Mouse (Mus musculus): ENCODE data around the gene Avp. TPM values are rescaled to one million over a fixed set of nuclear protein-coding genes. Genes with fewer than 3 reads are reported as not detected.
A peak's percentile ranks its signal among the peaks of the same experiment; 100 is the strongest.

The Avp gene
- polyA plus RNA-seq, 1 experiment, result not detected

DNA sequence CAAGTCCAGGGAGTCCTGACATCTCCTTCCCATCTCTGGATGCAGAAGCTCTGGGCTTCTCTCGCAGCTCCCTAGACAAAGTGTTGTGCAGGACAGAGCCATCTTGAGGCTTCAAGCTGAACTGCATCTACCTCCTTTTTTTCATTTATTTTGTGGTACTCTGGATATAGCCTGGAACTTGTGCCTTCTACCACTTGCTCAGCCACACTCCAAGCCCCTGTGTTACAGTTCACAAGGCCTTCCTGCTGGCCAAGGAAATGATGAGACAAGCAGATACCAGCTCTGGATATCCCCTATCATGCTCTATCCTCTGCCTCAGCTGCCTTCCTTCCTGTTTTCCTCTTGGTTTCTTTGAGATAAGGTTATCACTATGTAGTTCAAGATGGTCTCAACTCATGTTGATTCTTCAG is 15.3 kb upstream of the Avp start:
- Histone ChIP-seq H3K27ac (ENCODE audit: insufficient read depth, low read length) (no peak overlapping the region), H3K4me1 (ENCODE audit: control insufficient read depth, insufficient read depth, low read length) (no peaks in the 10 kb centered on the region), H3K4me3 (replicated peaks; ENCODE audit: insufficient read depth, low read depth, low read length) (no peak overlapping the region), H3K27me3 (ENCODE audit: control insufficient read depth, insufficient read depth, low read length) (no peaks in the 10 kb centered on the region)
- 10% methylated on average over 1 of the region's 1 CpGs for WGBS
- DNase-seq, result peak in 1 of 2 experiments; percentile 39
- TF ChIP-seq POLR2A (IDR thresholded peaks at IDR 0.05; ENCODE audit: borderline replicate concordance, insufficient read depth, low read length), result no peak
- peak; percentile 63; the same call in 1 of the 2 replicates for TF ChIP-seq CTCF (IDR thresholded peaks at IDR 0.05; ENCODE audit: borderline replicate concordance, insufficient read depth, low read depth, low read length)

DNA sequence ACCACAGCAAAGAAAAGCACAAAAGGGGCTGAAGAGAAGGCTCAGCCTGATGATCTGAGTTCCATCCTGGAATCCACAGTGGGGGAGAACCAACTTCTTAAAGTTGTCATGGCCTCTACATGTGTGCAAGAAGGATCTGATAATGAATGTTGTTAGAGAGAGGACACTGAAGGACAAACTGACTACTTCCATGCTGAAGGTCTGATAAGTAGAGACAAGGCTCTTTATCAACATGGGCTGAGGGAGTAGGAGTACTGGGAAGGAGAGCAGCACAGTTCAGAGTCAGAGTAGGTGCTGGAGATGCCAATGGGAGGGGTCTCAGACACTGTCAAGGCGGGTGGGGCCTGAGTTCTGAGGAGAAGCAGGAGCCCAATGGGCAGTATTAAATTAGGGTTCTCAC is 13.2 kb upstream of the Avp start:
- no peak overlapping the region for H3K4me3 ChIP-seq (replicated peaks; ENCODE audit: insufficient read depth, low read depth, low read length)
- 93% methylated on average over 1 of the region's 1 CpGs for WGBS
- no peak for DNase-seq
- TF ChIP-seq POLR2A (IDR thresholded peaks at IDR 0.05; ENCODE audit: borderline replicate concordance, insufficient read depth, low read length) (no peak), CTCF (IDR thresholded peaks at IDR 0.05; ENCODE audit: borderline replicate concordance, insufficient read depth, low read depth, low read length) (no peak)
- no peaks in the 10 kb centered on the region for H3K4me1 ChIP-seq (ENCODE audit: control insufficient read depth, insufficient read depth, low read length)
- H3K27me3 ChIP-seq (ENCODE audit: control insufficient read depth, insufficient read depth, low read length), result no peaks in the 10 kb centered on the region
- no peak overlapping the region for H3K27ac ChIP-seq (ENCODE audit: insufficient read depth, low read length)

DNA sequence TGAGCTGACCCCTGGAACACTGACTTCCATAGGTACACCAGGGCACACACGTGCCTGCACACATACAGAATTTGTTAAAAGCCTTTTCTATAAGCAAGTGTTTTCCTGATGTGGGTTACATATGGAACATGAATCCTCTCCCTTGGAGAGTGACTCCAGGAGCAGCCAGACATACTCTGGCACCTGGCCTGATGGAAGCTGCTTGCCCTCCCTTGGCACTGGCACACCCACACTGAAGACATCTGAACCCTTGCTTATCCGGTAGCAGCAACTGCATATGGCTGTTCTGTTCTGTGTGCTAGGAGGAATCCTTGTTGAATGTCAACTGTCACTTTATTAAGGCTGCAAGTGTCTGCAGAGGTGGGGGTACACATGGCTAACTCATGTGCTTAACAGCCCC is 8.7 kb upstream of the Avp start:
- WGBS, result 66% methylated on average over 2 of the region's 2 CpGs
- H3K4me1 ChIP-seq (ENCODE audit: control insufficient read depth, insufficient read depth, low read length), result no peaks in the 10 kb centered on the region
- H3K27me3 ChIP-seq (ENCODE audit: control insufficient read depth, insufficient read depth, low read length), result no peaks in the 10 kb centered on the region
- H3K27ac ChIP-seq (ENCODE audit: insufficient read depth, low read length), result no peak overlapping the region
- no peak for DNase-seq
- H3K4me3 ChIP-seq (replicated peaks; ENCODE audit: insufficient read depth, low read depth, low read length), result no peak overlapping the region
- no peak for TF ChIP-seq POLR2A (IDR thresholded peaks at IDR 0.05; ENCODE audit: borderline replicate concordance, insufficient read depth, low read length)
- TF ChIP-seq CTCF (IDR thresholded peaks at IDR 0.05; ENCODE audit: borderline replicate concordance, insufficient read depth, low read depth, low read length), result no peak

DNA sequence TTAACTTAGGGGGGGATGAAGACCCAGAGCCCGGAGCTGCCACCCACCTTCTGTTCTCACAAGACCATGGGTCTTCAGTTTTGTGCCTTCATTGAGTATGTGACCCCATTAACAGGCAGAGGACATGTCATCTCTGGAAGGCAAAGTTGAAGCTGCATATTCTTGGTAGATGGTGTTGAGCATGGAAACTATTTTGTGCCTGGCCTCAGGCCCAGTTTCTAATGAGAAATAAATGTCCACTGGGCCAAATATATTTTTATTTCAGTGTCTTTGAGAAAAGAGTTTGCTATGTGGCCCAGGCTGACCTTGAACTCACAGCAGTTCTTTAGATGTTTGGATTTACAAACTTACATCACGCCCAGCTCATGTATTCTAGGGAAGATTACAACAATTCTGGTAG is 7.4 kb upstream of the Avp start:
- Histone ChIP-seq H3K4me1 (ENCODE audit: control insufficient read depth, insufficient read depth, low read length) (no peaks in the 10 kb centered on the region), H3K4me3 (replicated peaks; ENCODE audit: insufficient read depth, low read depth, low read length) (no peak overlapping the region), H3K27me3 (ENCODE audit: control insufficient read depth, insufficient read depth, low read length) (no peaks in the 10 kb centered on the region), H3K27ac (ENCODE audit: insufficient read depth, low read length) (no peak overlapping the region)
- TF ChIP-seq POLR2A (IDR thresholded peaks at IDR 0.05; ENCODE audit: borderline replicate concordance, insufficient read depth, low read length) (no peak), CTCF (IDR thresholded peaks at IDR 0.05; ENCODE audit: borderline replicate concordance, insufficient read depth, low read depth, low read length) (no peak)
- WGBS, result 96% methylated on average over 2 of the region's 2 CpGs
- no peak for DNase-seq

DNA sequence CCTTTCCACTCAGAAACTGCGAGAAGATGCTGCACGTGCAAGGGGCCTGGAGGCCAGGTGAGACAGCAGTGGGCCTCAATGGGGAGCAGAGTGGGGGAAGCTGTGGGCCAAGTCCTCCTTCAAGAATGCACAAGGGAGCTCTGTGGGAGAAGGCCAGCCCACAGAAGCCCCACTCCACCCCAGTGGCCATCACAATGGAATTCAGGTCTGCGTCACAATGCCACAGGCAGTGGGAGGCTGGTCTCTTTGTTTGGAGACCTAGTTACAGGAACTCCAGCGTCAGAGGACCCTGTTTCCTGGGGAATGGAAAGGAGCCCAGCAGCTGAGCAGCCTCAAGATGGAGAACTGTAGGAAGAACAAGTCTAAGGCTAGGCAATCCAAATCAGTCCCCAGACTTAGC is 6.8 kb upstream of the Avp start:
- TF ChIP-seq POLR2A (IDR thresholded peaks at IDR 0.05; ENCODE audit: borderline replicate concordance, insufficient read depth, low read length) (no peak), CTCF (IDR thresholded peaks at IDR 0.05; ENCODE audit: borderline replicate concordance, insufficient read depth, low read depth, low read length) (no peak)
- H3K27ac ChIP-seq (ENCODE audit: insufficient read depth, low read length), result no peak overlapping the region
- H3K4me3 ChIP-seq (replicated peaks; ENCODE audit: insufficient read depth, low read depth, low read length), result no peak overlapping the region
- 27% methylated on average over 4 of the region's 4 CpGs for WGBS
- no peaks in the 10 kb centered on the region for H3K4me1 ChIP-seq (ENCODE audit: control insufficient read depth, insufficient read depth, low read length)
- no peaks in the 10 kb centered on the region for H3K27me3 ChIP-seq (ENCODE audit: control insufficient read depth, insufficient read depth, low read length)
- DNase-seq, result no peak

DNA sequence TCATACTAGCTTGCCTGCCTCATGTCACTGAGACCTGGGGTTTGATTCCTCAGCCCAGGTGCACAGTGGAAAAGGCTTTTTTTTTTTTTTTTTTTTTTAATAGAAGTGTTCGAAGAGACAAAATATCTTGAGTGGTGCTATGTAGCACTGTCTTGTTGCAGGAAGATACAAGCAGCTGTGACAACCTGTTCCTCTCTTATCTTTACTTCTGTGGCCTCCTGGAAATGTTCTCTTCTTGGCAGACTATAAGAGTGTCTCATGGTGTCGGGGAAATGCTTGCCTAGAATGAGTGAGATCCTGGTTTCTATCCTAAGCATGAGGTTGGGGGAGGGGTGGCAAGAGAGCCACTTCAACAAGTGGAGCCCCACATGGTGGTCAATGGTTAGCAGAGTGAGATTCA is 6.0 kb upstream of the Avp start:
- H3K27ac ChIP-seq (ENCODE audit: insufficient read depth, low read length), result no peak overlapping the region
- no peaks in the 10 kb centered on the region for H3K4me1 ChIP-seq (ENCODE audit: control insufficient read depth, insufficient read depth, low read length)
- no peak overlapping the region for H3K4me3 ChIP-seq (replicated peaks; ENCODE audit: insufficient read depth, low read depth, low read length)
- no peaks in the 10 kb centered on the region for H3K27me3 ChIP-seq (ENCODE audit: control insufficient read depth, insufficient read depth, low read length)
- no peak for DNase-seq
- TF ChIP-seq CTCF (IDR thresholded peaks at IDR 0.05; ENCODE audit: borderline replicate concordance, insufficient read depth, low read depth, low read length) (no peak), POLR2A (IDR thresholded peaks at IDR 0.05; ENCODE audit: borderline replicate concordance, insufficient read depth, low read length) (no peak)
- 76% methylated on average over 2 of the region's 2 CpGs for WGBS

DNA sequence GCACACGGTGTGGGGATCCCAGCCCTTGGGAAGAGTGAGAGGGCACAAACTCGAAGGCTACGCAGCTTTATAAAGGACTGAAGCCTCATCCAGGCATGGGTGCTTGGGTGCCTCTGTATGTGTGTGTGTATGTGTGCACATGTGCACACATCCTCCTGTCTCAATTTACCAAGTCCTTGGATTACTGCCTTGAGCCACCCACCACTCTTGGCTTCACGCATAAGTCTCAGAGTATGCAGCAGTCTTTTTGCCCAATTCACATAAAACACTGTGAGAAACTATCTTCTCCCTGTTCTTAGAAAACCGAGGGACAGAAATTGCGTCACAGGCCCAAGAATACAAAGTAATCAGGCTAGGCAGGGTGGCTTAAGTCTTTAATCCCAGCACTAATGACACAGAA is 3.7 kb upstream of the Avp start:
- H3K4me1 ChIP-seq (ENCODE audit: control insufficient read depth, insufficient read depth, low read length), result peaks cover 3% of the 10 kb centered on the region; the same call in 1 of the 2 replicates
- no peak for DNase-seq
- no peak overlapping the region for H3K27ac ChIP-seq (ENCODE audit: insufficient read depth, low read length)
- H3K27me3 ChIP-seq (ENCODE audit: control insufficient read depth, insufficient read depth, low read length), result no peaks in the 10 kb centered on the region
- 87% methylated on average over 6 of the region's 6 CpGs for WGBS
- no peak overlapping the region for H3K4me3 ChIP-seq (replicated peaks; ENCODE audit: insufficient read depth, low read depth, low read length)
- TF ChIP-seq CTCF (IDR thresholded peaks at IDR 0.05; ENCODE audit: borderline replicate concordance, insufficient read depth, low read depth, low read length) (no peak), POLR2A (IDR thresholded peaks at IDR 0.05; ENCODE audit: borderline replicate concordance, insufficient read depth, low read length) (no peak)

DNA sequence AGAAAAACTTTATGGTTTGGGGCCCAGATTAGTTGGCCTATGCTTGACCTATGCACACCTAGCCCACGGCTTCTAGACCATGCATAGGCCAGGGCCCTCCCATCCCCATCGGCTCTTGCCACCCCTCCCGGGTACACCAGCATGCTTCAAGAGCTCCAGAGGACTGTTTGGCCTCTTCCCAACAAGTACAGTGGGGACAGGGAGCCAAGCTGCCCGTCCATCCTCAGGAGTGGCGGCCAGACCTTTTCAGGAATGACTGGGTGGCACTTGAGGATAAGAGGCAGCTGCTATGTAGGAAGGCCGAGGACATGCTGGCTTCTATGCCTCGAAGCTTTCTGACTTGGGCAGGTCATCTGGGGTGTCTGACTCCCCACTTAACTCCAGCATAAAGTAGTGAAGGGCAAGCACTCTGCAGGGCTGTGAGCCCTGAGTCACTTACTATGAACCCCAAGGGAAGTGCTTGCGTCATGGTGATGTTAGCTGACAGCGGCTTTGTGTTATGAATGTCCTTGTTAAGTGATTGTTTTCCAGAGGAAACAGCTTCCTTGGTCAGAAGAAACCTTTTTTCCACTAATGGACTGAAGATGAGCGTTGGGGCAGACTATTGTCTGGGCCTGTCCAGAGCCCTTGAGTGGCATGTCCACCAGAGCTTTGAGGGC is 1.7 kb upstream of the Avp start:
- TF ChIP-seq CTCF (IDR thresholded peaks at IDR 0.05; ENCODE audit: borderline replicate concordance, insufficient read depth, low read depth, low read length) (no peak), POLR2A (IDR thresholded peaks at IDR 0.05; ENCODE audit: borderline replicate concordance, insufficient read depth, low read length) (no peak)
- Histone ChIP-seq H3K4me3 (replicated peaks; ENCODE audit: insufficient read depth, low read depth, low read length) (no peak overlapping the region), H3K4me1 (ENCODE audit: control insufficient read depth, insufficient read depth, low read length) (peaks cover 4% of the 10 kb centered on the region; the same call in 1 of the 2 replicates), H3K27me3 (ENCODE audit: control insufficient read depth, insufficient read depth, low read length) (no peaks in the 10 kb centered on the region; the same call in 1 of the 2 replicates), H3K27ac (ENCODE audit: insufficient read depth, low read length) (no peak overlapping the region)
- WGBS, result 49% methylated on average over 10 of the region's 10 CpGs
- DNase-seq, result no peak
